Mouse (Mus musculus) R1 (cell line): ENCODE data around the gene Acnat1.
"Not testable (repeated sequence)": the region's sequence is repeated elsewhere in the genome, so short reads cannot be mapped to it uniquely, and the experiment has no call there.

Experiments
- DNase-seq: peaks from one replicate; pipeline ENCODE4 v3.0.0-alpha.2; 2018; ENCODE audit warnings: low read depth, low spot score

Gene Acnat1

GRCm38 (mm10) chr4:49473435-49474100 lies at the start of gene Acnat1:
Acnat1 (minus strand) TSS chr4:49473912.
- no peak for DNase-seq

- no peak for DNase-seq
Observed at GRCm38 (mm10) chr4:49522576-49522975, 48.9 kb upstream of the Acnat1 start.

GRCm38 (mm10) chr4:49521346-49521745 lies 47.6 kb upstream of the Acnat1 start:
- no peak for DNase-seq

GRCm38 (mm10) chr4:49520572-49521340 lies 47.0 kb upstream of the Acnat1 start, which contains the start of the genes Mrpl50 and Zfp189:
Mrpl50 (minus strand) TSS chr4:49521093.
Zfp189 (plus strand) TSS chr4:49521176.
- DNase-seq = peak; percentile 98

- DNase-seq = peak; percentile 80
Observed at GRCm38 (mm10) chr4:49519476-49519875, 45.8 kb upstream of the Acnat1 start.

GRCm38 (mm10) chr4:49514441-49514840 lies 40.7 kb upstream of the Acnat1 start:
- DNase-seq = no peak

GRCm38 (mm10) chr4:49512636-49513035 lies 38.9 kb upstream of the Acnat1 start:
- no peak for DNase-seq

- DNase-seq = not testable (repeated sequence)
Observed at GRCm38 (mm10) chr4:49510236-49510835, 36.6 kb upstream of the Acnat1 start.

- no peak for DNase-seq
Observed at GRCm38 (mm10) chr4:49509183-49509582, 35.5 kb upstream of the Acnat1 start.

- no peak for DNase-seq
Observed at GRCm38 (mm10) chr4:49506386-49506785, 32.7 kb upstream of the Acnat1 start, which contains the start of gene Baat. Baat (minus strand) TSS chr4:49506557.

- no peak for DNase-seq
Observed at GRCm38 (mm10) chr4:49503563-49503962, 29.9 kb upstream of the Acnat1 start.

- DNase-seq = not testable (repeated sequence)
Observed at GRCm38 (mm10) chr4:49485934-49486650, 12.4 kb upstream of the Acnat1 start.

- no peak for DNase-seq
Observed at GRCm38 (mm10) chr4:49485442-49485841, 11.7 kb upstream of the Acnat1 start.

GRCm38 (mm10) chr4:49480896-49481295 lies 7.2 kb upstream of the Acnat1 start:
- peak; percentile 24 for DNase-seq

GRCm38 (mm10) chr4:49480104-49480760 lies 6.5 kb upstream of the Acnat1 start:
- peak; percentile 18 for DNase-seq

GRCm38 (mm10) chr4:49479035-49479434 lies 5.3 kb upstream of the Acnat1 start:
- DNase-seq = peak; percentile 50

GRCm38 (mm10) chr4:49478118-49478877 lies 4.6 kb upstream of the Acnat1 start:
- peak; percentile 13 for DNase-seq

- no peak for DNase-seq
Observed at GRCm38 (mm10) chr4:49474583-49474982, 871 bp upstream of the Acnat1 start.

GRCm38 (mm10) chr4:49469435-49470151 lies 4.1 kb downstream of the Acnat1 start:
- no peak for DNase-seq

- DNase-seq = peak; percentile 72
Observed at GRCm38 (mm10) chr4:49467360-49467759, 6.4 kb downstream of the Acnat1 start.
